28 mouse cellular contexts compared by ENCODE assay signal in genomic region chr5:149092526-149092925, GRCm38 (mm10).
"Had no signal": no experiment of that assay in that cellular context is flagged by ENCODE, and none has a peak within 500 bp of the region (broad histone marks: within the 10 kb centered on the region; RNA-seq: fewer than 3 reads in every experiment).

No protein-coding gene starts in this region.

- H3K27ac ChIP-seq: embryonic facial prominence, embryonic 10.5 days; embryonic facial prominence, embryonic 12.5 days; embryonic facial prominence, embryonic 13.5 days; embryonic facial prominence, embryonic 15.5 days; forebrain, embryonic 10.5 days; forebrain, embryonic 12.5 days; forebrain, embryonic 13.5 days; forebrain, embryonic 15.5 days; gastrocnemius, adult 2 months; heart, adult 2 months had no signal

- H3K36me3 ChIP-seq: embryonic facial prominence, embryonic 10.5 days; embryonic facial prominence, embryonic 12.5 days; embryonic facial prominence, embryonic 13.5 days; embryonic facial prominence, embryonic 15.5 days; forebrain, embryonic 10.5 days; forebrain, embryonic 12.5 days; forebrain, embryonic 15.5 days had no signal

- H3K9me3 ChIP-seq: embryonic facial prominence, embryonic 10.5 days; embryonic facial prominence, embryonic 12.5 days; embryonic facial prominence, embryonic 13.5 days; embryonic facial prominence, embryonic 15.5 days; forebrain, embryonic 10.5 days; forebrain, embryonic 12.5 days; forebrain, embryonic 13.5 days; forebrain, embryonic 15.5 days had no signal

- H3K4me2 ChIP-seq: embryonic facial prominence, embryonic 12.5 days; embryonic facial prominence, embryonic 13.5 days; embryonic facial prominence, embryonic 15.5 days; forebrain, embryonic 12.5 days; forebrain, embryonic 13.5 days; forebrain, embryonic 15.5 days had no signal

- H3K4me3 ChIP-seq: embryonic facial prominence, embryonic 10.5 days; embryonic facial prominence, embryonic 12.5 days; embryonic facial prominence, embryonic 13.5 days; embryonic facial prominence, embryonic 15.5 days; erythroblast, embryonic 14.5 days; forebrain, embryonic 10.5 days; forebrain, embryonic 12.5 days; forebrain, embryonic 13.5 days; forebrain, embryonic 15.5 days; gastrocnemius, adult 2 months; heart, adult 2 months had no signal

- H3K4me1 ChIP-seq: embryonic facial prominence, embryonic 10.5 days; embryonic facial prominence, embryonic 12.5 days; embryonic facial prominence, embryonic 13.5 days; embryonic facial prominence, embryonic 15.5 days; forebrain, embryonic 10.5 days; forebrain, embryonic 12.5 days; forebrain, embryonic 13.5 days; forebrain, embryonic 15.5 days had no signal

- DNase-seq: cerebellum, adult 2 months; cerebellum, adult 8-10 months; cerebellum, adult 9-10 months; cerebellum, adult 9-11 months; cerebellum, postnatal 10 days; cerebellum, postnatal 14 days; cerebellum, postnatal 25 days; cerebellum, postnatal 36 days; embryo, embryonic 11 days; forebrain, postnatal 0 days; gastrocnemius, adult 2 months; gastrocnemius, postnatal 10 days; gastrocnemius, postnatal 14 days; gastrocnemius, postnatal 25 days; gastrocnemius, postnatal 36 days; heart, adult 18-20 months had no signal

- H3K9ac ChIP-seq: embryonic facial prominence, embryonic 12.5 days; embryonic facial prominence, embryonic 13.5 days; embryonic facial prominence, embryonic 15.5 days; forebrain, embryonic 12.5 days; forebrain, embryonic 13.5 days; forebrain, embryonic 15.5 days; forebrain, postnatal 0 days had no signal

- ATAC-seq: forebrain, embryonic 13.5 days; forebrain, embryonic 14.5 days; forebrain, embryonic 15.5 days; forebrain, embryonic 16.5 days; forebrain, postnatal 0 days had no signal

- H3K27me3 ChIP-seq: embryonic facial prominence, embryonic 12.5 days; embryonic facial prominence, embryonic 13.5 days; embryonic facial prominence, embryonic 15.5 days; forebrain, embryonic 12.5 days; forebrain, embryonic 13.5 days; forebrain, embryonic 15.5 days had no signal
